Mouse (Mus musculus) A20 (cell line): ENCODE results near the gene Iars.
"Not testable (repeated sequence)": the region's sequence is repeated elsewhere in the genome, so short reads cannot be mapped to it uniquely, and the experiment has no call there.

Source experiments
- DNase-seq: peaks from one replicate; pipeline ENCODE4 v3.0.0-alpha.2; 2011; ENCODE audit warnings: low read depth, low spot score

Gene Iars

DNA sequence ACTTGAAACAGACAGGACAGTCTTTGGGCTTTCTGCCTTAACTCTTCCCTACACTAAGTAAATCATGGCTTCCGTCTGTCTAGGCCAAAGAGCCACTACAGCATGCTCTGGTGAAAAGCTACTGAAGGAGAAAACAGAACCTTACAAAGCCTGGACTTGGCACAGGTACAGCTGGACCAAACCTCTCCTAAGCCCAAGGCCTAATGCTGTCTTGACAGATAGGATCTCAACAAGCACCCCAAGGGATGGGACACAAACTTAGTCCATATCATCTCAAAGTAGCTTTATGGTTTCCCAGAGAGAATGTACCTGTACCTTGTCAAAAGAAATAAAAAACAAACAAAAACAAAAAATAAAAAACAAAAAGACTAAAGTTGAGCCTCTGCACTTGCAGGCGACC is 54.5 kb downstream of the Iars start:
- DNase-seq: no peak

DNA sequence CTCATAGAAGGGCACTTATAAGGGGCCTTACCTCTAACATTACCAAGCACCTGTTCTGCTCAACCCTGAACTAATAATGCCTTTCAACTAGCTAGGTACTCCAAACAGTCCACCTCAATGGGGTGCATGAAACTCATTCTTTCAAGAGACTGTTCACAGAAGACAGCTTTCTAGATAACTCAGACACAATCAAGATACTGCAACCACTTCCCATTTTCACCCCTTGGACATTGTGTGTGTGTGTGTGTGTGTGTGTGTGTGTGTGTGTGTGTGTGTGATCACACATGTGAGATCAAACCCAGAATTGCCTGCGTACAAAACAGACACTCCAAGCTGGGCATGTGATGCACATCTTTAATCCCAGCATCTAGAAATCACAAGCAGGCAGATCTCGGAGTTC is 56.1 kb downstream of the Iars start:
- no peak for DNase-seq

DNA sequence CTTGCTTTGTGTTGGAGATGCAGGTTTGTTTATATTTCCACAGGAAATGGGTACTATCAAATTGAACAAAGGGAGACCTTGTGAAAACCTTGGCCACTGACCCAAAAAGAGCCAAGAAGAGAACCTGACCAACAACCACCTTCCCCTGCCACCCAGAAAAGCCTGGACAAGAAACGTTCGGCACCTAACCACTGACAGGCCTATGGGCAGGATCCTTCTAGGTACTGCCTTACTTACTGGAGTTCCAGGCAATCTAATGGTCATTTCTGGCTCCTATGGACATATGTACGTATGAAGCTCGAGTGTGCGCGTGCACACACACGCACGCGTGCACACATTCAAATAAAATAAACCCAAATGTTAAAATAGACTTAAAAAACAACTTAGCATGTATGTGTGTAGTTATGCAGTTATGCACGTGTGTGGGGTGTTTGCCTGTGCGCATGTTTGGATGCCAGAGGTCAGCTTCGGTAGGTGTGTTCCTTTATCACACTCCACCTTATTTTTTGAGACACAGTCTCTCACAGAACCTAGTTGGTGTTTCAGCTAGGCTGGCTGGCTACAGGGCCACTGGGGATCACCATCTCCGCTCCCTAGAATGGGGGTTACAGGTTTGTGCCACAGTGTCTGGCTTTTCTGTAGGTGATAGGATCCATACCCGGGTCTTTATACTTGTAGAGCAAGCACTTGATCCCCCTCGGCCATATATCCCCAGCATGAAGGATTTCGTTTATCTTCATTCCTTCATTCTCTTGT is 59.6 kb downstream of the Iars start:
- DNase-seq: no peak

DNA sequence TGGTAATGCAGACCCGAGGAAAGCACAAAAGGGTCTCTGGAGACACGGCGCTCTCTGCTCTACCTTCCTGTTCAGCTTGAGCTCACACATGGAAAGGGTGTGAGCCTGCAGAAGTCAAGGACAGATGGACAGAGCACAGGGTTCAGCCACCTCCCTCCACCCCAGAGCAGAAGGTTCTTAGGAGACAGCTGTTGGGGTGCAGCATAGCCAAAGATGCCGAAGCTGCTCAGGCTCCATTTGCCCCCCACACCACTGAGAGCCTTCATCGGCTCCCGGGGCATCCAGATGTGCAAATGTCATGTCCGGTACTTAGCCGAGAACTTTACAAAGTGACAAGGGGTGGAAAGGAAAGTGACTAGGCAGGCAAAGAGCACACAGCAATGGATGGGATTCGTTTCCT is 74.7 kb downstream of the Iars start:
- DNase-seq: no peak

DNA sequence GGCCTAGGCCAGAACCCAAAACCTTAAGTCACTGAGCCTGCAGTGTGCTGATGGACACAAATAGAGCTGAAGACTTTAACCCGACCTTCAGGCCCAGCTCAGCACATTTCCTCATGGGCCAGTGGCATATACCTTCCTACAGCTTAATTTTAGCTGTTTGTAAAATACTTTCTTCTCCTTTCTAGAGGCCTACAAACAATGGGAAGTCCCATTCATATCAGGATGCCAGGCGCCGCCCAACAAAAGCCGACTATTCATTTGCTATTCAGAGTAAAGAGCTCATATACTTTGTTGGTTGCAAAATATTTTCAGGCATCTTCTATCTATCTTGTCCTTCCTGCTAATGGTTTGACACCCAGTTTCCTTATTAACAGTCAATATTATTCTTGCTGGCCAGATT is 76.1 kb downstream of the Iars start:
- no peak for DNase-seq

DNA sequence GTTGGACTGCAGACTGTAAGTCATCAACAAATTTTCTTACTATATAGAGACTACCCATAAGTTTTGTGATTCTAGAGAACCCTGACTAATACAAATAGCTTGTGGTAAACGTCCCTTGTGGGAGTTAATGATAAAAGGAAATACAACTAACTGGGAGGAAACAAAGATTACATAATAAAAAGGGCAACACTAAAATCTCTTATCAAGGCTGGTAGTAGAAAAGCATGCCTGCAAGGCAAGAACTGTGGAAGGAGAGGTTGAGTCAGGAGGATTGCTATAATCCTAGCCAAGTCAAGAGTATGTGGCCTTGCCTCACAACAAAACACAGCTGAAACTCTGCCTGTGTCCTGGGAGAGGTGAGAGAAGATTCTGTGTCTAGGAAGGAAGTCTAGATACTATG is 78.8 kb downstream of the Iars start:
- DNase-seq: no peak

DNA sequence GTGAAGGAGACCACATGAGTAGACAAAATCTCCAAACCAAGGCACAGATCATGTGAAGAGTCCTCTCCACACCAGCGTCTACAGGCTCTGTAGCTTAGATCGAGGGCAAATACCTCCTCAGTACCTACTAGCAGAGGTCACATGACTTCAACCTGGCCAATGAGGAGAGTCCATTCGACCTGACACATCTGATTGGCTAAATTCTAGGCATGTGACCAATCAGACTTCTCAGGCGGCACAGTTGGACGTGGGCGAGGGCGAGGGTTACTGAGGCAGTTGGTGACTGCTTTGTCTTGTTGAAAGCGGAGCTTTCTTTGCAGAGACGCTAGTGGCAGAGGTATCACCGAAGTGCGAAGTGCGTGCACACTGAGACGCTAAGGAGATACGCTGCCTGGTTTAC is 80.3 kb downstream of the Iars start:
- DNase-seq: no peak

DNA sequence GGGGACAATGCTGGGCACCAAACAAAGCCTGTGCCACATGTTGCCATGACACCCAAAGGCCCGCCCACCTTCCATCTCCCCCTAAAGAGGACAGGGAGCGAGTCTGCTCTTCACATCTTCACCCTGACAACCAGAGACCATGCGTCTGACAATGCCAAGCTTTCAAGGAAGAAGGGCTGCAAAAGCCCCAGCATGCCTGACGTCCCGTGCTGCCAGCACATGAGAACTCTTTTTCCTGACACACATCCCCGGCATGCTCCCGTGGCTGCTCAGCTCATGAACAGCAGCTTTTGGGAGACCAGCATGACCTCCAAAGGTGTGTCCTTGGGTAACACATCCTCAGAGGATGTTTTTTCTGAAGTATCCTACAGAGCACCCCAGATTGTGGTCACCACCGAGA is 83.4 kb downstream of the Iars start:
- no peak for DNase-seq

DNA sequence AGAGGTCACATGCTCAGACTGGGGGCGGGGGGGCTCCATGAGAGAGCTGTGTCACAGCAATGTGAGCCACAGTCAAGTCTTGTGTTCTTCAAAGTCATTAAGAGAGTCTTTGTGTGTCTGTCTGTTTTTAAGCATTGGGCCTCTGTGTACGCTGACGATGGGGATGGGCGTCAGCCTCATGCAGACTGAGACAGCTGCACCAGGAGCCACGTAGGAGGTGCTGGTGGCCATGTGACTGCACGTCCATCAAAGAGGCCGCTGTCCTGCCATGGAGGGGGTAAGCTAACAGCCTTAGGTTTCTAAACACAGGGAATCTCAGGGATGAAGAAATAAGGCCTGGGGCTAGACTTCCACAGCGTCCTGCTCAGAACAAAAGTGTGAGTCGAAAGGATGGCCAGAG is 84.4 kb downstream of the Iars start:
- DNase-seq: no peak

DNA sequence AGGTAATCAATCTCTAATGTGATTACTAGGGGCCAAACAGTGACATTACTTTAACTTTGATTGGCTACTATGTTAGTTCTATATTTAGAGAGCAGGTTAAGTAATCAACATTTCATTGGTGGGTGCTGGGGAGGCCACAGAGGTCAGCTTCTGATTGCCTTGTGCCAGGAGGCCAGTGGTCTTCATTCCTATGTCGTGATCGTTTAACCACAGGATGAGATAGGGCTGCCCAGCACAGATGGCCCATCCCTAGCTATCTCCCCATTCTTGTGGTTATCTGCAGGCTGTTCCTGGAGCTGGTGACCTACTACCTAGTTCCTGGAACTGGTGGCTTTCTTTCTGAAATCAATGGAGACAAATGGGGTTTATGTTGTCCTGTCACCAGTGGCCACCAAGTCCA is 86.1 kb downstream of the Iars start:
- DNase-seq: no peak

DNA sequence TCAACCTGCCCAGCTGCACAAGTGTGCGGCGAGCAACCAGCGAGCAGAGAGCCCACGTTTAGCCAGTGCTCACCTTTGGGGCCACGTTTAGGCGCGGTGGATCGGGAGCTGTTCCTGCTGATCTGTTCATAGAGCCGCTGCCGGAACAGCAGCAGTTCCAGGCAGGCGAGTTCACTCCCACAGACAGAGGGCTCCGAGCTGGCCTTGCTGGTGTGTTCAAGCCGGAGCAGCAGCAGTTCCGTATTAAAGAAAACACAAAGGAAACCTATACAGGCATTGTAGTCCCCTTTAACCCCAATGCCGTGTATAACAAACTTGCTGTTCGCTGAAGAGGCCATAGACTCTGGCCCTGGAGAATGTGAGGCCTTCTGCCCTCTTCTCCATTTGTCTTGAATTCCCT is 87.2 kb downstream of the Iars start:
- no peak for DNase-seq

DNA sequence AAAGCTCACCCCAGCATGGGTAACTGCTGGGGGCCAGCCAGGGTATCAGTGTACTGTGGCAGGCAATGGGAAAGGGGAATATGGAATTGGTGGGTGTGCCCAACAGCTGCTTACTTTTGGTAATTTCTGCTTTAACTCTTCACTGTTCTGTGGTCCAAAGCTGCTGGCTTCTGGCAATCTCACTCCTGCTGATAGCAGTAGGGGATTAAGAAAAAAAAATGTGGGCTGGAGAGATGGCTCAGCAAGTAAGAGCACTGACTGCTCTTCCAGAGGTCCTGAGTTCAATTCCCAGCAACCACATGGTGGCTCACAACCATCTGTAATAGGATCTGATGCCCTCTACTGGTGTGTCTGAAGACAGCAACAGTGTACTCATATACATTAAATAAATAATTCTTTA is 89.6 kb downstream of the Iars start:
- DNase-seq: not testable (repeated sequence)
